Mouse (Mus musculus) adrenal gland, postnatal 4 days (tissue): ENCODE measurements around the gene Dner. TPM values are rescaled to one million over a fixed set of nuclear protein-coding genes. Genes with fewer than 3 reads are reported as not detected.

Source experiments
- DNase-seq, 2 experiments: peaks; one replicate each; pipeline ENCODE4 v3.0.0; 2021 to 2022; ENCODE audit warnings: low spot score in 2 of 2, mixed read lengths in 2 of 2
- long read RNA-seq, 2 experiments: library from polyadenylated mRNA; stranded (forward); transcript quantifications; one replicate each; pipeline ENCODE4 v2.0.0; 2021
- total RNA-seq, 2 experiments: library from RNA; stranded (reverse); gene quantifications; 2 replicates each; pipeline ENCODE4 v1.2.3; 2021

Dner gene
- total RNA-seq: 1 to 10 TPM; 6.5 to 6.8 TPM
- long read RNA-seq, experiment 1, partial matches to known transcripts: 0 of 4 reads
- long read RNA-seq, experiment 1, other reads (novel, unspliced or antisense): 1 of 4 reads
- long read RNA-seq, experiment 2, transcript Dner-201 (13 exons, 3,632 nt): major isoform, 14 of 18 reads
- long read RNA-seq, experiment 2, partial matches to known transcripts: 2 of 18 reads
- long read RNA-seq, experiment 2, other reads (novel, unspliced or antisense): 2 of 18 reads

DNA sequence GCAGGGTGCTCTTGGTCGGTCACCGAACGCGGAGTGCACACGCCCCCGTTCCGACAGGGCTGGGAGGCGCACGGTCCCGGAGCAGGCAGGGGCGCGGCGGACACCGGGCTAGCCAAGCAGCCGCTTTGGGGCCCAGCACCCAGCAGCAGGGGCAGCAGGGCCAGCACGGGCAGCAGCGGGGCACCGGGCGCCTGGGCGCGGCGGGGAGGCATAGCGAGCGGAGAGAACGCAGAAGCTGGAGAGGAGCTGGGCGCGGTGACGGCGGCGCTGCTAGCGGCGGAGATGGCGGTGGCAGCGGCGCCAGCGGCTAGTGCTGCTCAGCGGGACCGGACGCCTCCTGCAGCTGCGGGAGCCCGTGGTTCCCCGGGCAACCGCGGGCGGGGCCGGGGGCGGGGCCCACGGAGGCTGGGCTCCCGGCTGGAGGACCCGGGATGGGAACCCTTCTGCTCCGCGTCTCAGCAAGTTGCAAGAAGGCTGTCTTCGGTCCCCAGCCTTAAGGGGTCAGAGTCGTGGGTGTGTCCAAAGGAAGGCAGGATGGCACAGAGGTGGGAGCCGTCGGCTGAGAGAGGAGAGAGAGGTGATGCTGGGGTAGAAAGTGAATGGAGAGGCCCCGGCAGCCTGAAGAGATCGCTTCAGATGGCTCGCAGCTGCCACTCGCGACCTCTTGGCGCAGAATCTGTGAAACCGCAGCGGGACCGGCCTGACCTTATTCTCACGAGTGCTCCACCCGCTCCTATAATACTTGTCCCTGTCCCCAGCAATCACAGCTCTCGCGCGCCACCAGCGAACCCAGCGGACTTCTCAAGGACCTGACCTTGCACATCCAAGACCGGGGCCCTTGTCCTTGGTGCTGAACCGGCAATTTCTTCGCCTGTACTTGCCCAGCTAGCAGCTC is at the start of gene Dner:
TSS of gene Dner (minus strand) at position 705 of the 895 bp plus-strand sequence.
- DNase-seq: peak; percentile 57 to 68

GRCm38 (mm10) chr1:84742156-84742555 is 46.1 kb upstream of the Dner start:
- DNase-seq: no peak

DNA sequence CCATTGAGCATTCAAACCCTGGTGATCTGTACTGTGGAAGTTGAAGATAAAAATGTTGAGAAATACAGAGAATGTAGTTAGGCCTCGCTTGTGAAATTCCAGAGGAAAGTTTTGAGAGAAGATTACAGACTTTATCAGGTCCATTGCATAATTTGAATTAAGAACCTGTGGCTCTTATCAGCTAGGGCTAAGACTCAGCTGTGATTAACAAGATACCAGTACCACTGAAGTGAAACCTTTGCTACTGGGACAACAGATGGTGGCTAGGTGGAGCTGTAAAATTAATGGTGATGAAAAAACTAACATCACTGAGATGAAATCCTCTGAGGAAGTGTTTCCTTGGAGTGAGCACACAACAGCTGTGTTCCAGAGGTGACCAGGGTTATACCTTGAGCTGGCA is 44.1 kb upstream of the Dner start:
- no peak for DNase-seq

DNA sequence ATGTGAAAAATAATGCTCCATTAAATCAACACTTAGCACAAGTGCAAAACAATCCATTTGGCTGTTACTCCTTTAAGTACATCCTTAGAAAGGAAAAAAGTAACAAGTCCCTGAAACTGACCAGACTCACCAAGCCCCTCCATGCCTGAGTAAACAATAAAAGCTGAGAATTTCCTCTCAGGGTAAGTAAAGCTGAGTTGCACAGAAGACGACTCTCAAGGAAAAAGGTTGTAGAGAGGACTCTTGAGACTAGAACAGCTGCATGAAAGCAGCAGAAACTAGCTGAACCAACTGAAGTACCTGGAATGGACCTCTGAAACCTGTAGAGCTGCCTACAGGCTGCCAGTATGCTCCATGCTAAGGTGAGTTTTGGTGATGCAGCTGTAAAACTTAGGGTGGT is 41.1 kb upstream of the Dner start:
- DNase-seq: no peak

GRCm38 (mm10) chr1:84733799-84734198 is 37.8 kb upstream of the Dner start:
- no peak for DNase-seq

DNA sequence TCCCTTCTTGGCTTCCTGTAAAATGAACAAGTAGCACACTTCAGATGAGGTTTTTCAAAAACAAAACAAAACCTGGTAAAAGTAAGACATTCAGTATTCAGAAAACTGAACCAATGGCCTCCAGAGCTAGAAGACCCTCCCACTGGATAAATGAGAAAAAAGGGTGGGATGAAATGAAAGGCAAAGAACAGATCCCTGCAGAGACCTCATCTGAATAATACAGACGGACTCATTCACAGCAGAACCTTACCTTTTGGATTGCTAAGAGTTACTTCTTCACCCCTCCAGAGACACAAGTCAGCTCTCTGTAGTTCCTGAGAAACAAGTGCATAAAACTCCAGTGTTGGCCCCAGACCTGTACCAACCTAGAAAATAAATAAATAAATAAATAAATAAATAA is 35.7 kb upstream of the Dner start:
- DNase-seq: no peak

- DNase-seq: no peak
Observed at GRCm38 (mm10) chr1:84722841-84723240, 26.8 kb upstream of the Dner start.

DNA sequence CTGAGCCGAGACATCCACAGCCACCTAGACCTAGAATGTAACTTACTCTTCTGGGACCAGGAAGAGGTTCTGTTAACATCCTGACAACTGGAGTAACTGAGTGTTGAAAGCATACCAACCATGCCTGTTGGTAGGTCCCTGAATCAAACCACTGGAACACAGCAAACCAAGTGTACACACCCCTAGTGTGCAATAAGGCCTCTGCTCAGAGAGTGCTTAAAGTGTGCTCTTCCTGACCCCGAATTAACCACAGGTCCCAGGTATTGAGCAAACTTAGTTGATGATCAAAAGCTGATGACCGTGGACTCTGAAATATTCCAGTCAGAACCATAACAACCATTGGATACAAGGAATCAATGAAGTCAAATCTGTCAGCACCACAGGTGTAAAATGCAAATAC is 26.4 kb upstream of the Dner start:
- no peak for DNase-seq

GRCm38 (mm10) chr1:84721942-84722341 is 25.9 kb upstream of the Dner start:
- no peak for DNase-seq

GRCm38 (mm10) chr1:84709810-84710785 is 14.1 kb upstream of the Dner start:
- DNase-seq: no peak

GRCm38 (mm10) chr1:84709406-84709805 is 13.4 kb upstream of the Dner start:
- DNase-seq: no peak

DNA sequence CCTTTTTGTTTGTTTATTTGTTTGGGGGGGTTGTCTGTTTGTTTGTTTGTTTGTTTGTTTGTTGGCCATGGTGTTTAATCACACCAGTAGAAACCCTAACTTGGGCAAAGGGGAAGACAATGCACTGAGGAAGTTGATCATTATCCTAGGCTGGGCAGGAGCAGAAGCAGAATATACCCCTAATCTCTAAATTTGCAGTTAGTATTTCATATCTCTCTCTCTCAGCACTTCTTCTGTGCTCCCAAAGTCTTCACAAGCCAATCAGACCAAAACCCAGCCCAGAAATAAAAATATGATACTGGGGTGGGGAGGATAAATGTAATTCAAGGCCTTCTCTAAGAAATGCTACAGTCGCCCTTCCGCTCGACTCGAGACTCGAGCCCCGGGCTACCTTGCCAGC is 4.2 kb upstream of the Dner start:
- DNase-seq: no peak

GRCm38 (mm10) chr1:84697136-84697535 is 1.1 kb upstream of the Dner start:
- peak in 1 of 2 experiments; percentile 21 for DNase-seq

GRCm38 (mm10) chr1:84694688-84695474 is 1.1 kb downstream of the Dner start:
- DNase-seq: no peak

- no peak for DNase-seq
Observed at GRCm38 (mm10) chr1:84677910-84678309, 18.1 kb downstream of the Dner start.

- no peak for DNase-seq
Observed at GRCm38 (mm10) chr1:84668100-84668846, 27.7 kb downstream of the Dner start.

DNA sequence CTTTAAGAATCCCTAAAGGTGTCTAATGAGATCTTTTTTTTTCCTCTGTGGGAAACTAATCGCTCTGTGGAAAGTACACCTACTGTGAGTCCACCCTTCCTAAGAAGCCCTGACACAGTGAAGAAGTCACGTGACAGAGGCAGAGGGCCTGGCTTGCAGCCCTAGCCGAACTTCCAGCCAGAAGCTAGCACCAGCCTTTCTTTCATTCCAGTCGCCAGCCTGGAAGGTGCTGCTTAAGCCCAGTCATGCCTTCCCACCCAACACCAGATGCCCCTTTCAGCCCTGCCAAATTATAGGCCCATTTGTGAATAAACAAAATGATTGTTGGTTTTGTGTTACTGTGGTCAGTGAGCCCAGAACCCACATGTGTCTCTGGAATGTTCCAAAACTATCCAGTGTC is 28.4 kb downstream of the Dner start:
- no peak for DNase-seq

GRCm38 (mm10) chr1:84664377-84665118 is 31.5 kb downstream of the Dner start:
- DNase-seq: no peak

- no peak for DNase-seq
Observed at GRCm38 (mm10) chr1:84646781-84647180, 49.2 kb downstream of the Dner start.
